8 mouse cellular contexts compared by ENCODE assay signal in the genomic region with DNA sequence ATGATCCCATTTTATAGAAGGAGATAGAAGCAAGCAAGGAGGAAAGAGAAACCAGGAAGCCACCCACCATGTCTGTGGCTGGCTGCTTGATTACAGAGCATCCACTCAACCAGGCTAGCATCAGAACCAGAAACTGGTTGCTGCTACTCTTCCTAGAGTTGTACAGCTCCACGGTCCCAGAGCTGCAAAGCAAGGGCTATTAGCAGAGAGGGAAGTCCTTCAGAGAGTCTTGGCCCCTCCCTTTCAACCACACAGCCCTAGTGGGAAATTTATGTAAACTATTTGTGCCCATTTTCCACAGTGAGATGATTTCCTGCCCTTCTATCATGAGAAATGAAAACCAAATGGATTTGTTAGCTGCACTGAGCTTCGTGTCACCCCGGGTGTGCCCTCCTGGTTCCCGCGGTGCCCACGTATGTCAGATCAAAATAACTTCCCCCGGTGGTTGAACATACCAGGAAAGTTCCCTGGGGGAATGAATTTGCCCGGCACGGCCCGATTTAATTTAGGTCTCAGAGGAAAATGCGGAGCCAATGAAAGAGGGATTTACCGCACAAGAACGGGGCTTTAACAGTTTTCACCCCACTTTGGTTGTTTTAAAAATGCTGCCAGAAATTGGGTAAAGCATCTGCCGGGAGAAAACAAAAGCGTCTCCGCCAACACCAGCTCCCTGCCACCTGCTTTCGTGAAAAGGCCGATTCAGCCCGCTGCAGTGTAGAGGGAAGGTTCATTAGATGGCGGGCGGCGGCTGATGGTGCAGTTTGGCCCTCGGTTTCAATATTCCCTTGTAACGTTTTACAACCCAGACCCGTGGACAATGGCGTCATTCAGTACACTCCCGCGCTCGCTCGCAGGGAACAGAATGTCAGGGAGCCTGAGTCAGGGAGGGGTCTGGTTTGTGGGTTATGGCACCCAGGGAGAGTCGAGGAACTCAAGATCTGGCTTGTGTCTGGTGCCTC. TPM values are rescaled to one million over a fixed set of nuclear protein-coding genes. Genes with fewer than 3 reads are reported as not detected.
A peak's percentile ranks its signal among the peaks of the same experiment; 100 is the strongest.
DNase-seq lines count a peak whose midpoint lies in the region; ATAC-seq and TF ChIP-seq lines count a peak whose summit lies in the region.

No protein-coding gene starts in this region.

- intact Hi-C loops in heart, postnatal 36 days (cut with DNase I) = no loop called here

- H3K4me3 ChIP-seq in lung, embryonic 14.5 days (ENCODE audit: low read depth, low read length) = no peak overlapping the region
- H3K4me3 ChIP-seq in embryonic fibroblast, embryonic 13.5 days (ENCODE audit: insufficient read depth, low read length) = peak overlapping the region; percentile 6; the same call in 1 of the 2 replicates
- peak overlapping the region; percentile 18 for H3K4me3 ChIP-seq in neural tube, embryonic 14.5 days (ENCODE audit: low read depth, low read length)

- 46% methylated on average over 31 of the region's 31 CpGs for WGBS in lung, embryonic 14.5 days
- 3% methylated on average over 31 of the region's 31 CpGs for WGBS in neural tube, embryonic 14.5 days

- TF ChIP-seq POLR2A in embryonic fibroblast, embryonic 13.5 days (IDR thresholded peaks at IDR 0.05; ENCODE audit: low read depth, low read length) = no peak

- H3K4me1 ChIP-seq in lung, embryonic 14.5 days (ENCODE audit: insufficient read depth) = no peaks in the 10 kb centered on the region
- H3K4me1 ChIP-seq in embryonic fibroblast, embryonic 13.5 days (ENCODE audit: control insufficient read depth, insufficient read depth, low read length) = no peaks in the 10 kb centered on the region
- no peaks in the 10 kb centered on the region for H3K4me1 ChIP-seq in neural tube, embryonic 14.5 days (ENCODE audit: control insufficient read depth, insufficient read depth, low read length)

- H3K27me3 ChIP-seq in lung, embryonic 14.5 days (ENCODE audit: insufficient read depth, low read length) = no peaks in the 10 kb centered on the region
- H3K27me3 ChIP-seq in neural tube, embryonic 14.5 days (ENCODE audit: control insufficient read depth, insufficient read depth, low read length) = no peaks in the 10 kb centered on the region

- DNase-seq in lung, embryonic 14.5 days = no peak
- no peak for DNase-seq in lung, adult 18-20 months
- peak; percentile 51 to 54 for DNase-seq in layer of hippocampus, postnatal 14 days (ENCODE audit: low spot score in 2 of 2)
- no peak for DNase-seq in testis, postnatal 14 days (ENCODE audit: low spot score)
- no peak for DNase-seq in heart, postnatal 36 days
- DNase-seq in heart, adult 9 months (ENCODE audit: low spot score in 2 of 2) = no peak

- no peak for ATAC-seq in lung, embryonic 14.5 days (ENCODE audit: insufficient read depth)
- ATAC-seq in neural tube, embryonic 14.5 days (ENCODE audit: low read depth) = peak; percentile 66; the same call in 1 of the 2 replicates

- H3K9me3 ChIP-seq in lung, embryonic 14.5 days (ENCODE audit: low read depth, low read length) = no peaks in the 10 kb centered on the region
- no peaks in the 10 kb centered on the region for H3K9me3 ChIP-seq in neural tube, embryonic 14.5 days (ENCODE audit: control insufficient read depth, low read length)

- no peak overlapping the region for H3K27ac ChIP-seq in lung, embryonic 14.5 days (ENCODE audit: low read depth)
- H3K27ac ChIP-seq in embryonic fibroblast, embryonic 13.5 days (ENCODE audit: insufficient read depth, low read length) = no peak overlapping the region
- H3K27ac ChIP-seq in neural tube, embryonic 14.5 days (ENCODE audit: low read depth, low read length) = no peak overlapping the region

- H3K4me2 ChIP-seq in lung, embryonic 14.5 days = peak overlapping the region; percentile 36; the same call in 1 of the 2 replicates
- H3K4me2 ChIP-seq in neural tube, embryonic 14.5 days (ENCODE audit: low read depth, low read length) = peak overlapping the region; percentile 61

- peaks cover 94% of the 10 kb centered on the region for H3K36me3 ChIP-seq in lung, embryonic 14.5 days (ENCODE audit: insufficient read depth)
- no peaks in the 10 kb centered on the region for H3K36me3 ChIP-seq in neural tube, embryonic 14.5 days (ENCODE audit: control insufficient read depth, insufficient read depth, low read length)

- no peak for TF ChIP-seq CTCF in lung, embryonic 14.5 days (IDR thresholded peaks at IDR 0.05; ENCODE audit: low read depth)
- no peak for TF ChIP-seq CTCF in embryonic fibroblast, embryonic 13.5 days (IDR thresholded peaks at IDR 0.05; ENCODE audit: borderline replicate concordance, insufficient read depth, low read length)

- no peak overlapping the region for H3K9ac ChIP-seq in lung, embryonic 14.5 days
- H3K9ac ChIP-seq in neural tube, embryonic 14.5 days (replicated peaks; ENCODE audit: low read depth, low read length) = peak overlapping the region; percentile 39

RNA-seq across cellular contexts. Expression of gene Tbx5, which starts 34.1 kb away (rescaled TPM):
- 57.7 and 59.4 TPM in 2 replicates for polyA plus RNA-seq in lung, embryonic 14.5 days (2014; fragmentation: Nextera tagmentation; extraction: Ambion mirVana)
- polyA plus RNA-seq in embryonic fibroblast, embryonic 13.5 days (2011; ENCODE audit: insufficient read length, low read depth, missing spikeins) = 5.5 and 9.3 TPM in 2 replicates
- not detected for total RNA-seq in layer of hippocampus, postnatal 14 days (2021)
- polyA plus RNA-seq in neural tube, embryonic 14.5 days (2014; fragmentation: Nextera tagmentation; extraction: Ambion mirVana) = 0.05 and 0.06 TPM in 2 replicates
- 10 to 100 TPM; 26.5 to 40.1 TPM for total RNA-seq in heart, postnatal 36 days (2021)

Comparison
In these comparisons a context has a peak if more than half of its experiments do, and no peak if none do; other contexts are left out.
1. DNase-seq: peak in layer of hippocampus, postnatal 14 days (2 of 2); none in lung, embryonic 14.5 days (single experiment), lung, adult 18-20 months (0 of 2), testis, postnatal 14 days (single experiment), heart, postnatal 36 days (0 of 2) and heart, adult 9 months (0 of 2).